In genomic region chr11:115246386-115246785, GRCm38 (mm10) we compare ENCODE assay signal across 18 mouse cellular contexts. TPM values are rescaled to one million over a fixed set of nuclear protein-coding genes. Genes with fewer than 3 reads are reported as not detected.
A peak's percentile ranks its signal among the peaks of the same experiment; 100 is the strongest.
DNase-seq lines count a peak whose midpoint lies in the region; ATAC-seq and TF ChIP-seq lines count a peak whose summit lies in the region.
"Had no signal": no experiment of that assay in that cellular context is flagged by ENCODE, and none has a peak within 500 bp of the region (broad histone marks: within the 10 kb centered on the region; RNA-seq: fewer than 3 reads in every experiment).

No protein-coding gene starts in this region.

- DNase-seq in layer of hippocampus, adult 2 months (ENCODE audit: low spot score in 2 of 2) = no peak
- no peak for DNase-seq in layer of hippocampus, postnatal 14 days (ENCODE audit: low spot score in 2 of 2)
- peak; percentile 55 to 75 for DNase-seq in cerebellum, adult 18-20 months
- no peak for DNase-seq in ovary, adult 18-20 months (ENCODE audit: low spot score)
- no peak for DNase-seq in left cerebral cortex, adult 9 months (ENCODE audit: low spot score in 2 of 2)
- DNase-seq: embryo, embryonic 11 days; forebrain, postnatal 0 days; lung, adult 18-20 months; midbrain, embryonic 14.5 days; thymus, postnatal 14 days had no signal

- peak; percentile 10; the same call in 1 of the 2 replicates for ATAC-seq in common myeloid progenitor, adult 5-6 weeks (replicated peaks; ENCODE audit: low read depth, poor library complexity, severe bottlenecking)
- ATAC-seq: activated CD4-positive, CD25-positive, alpha-beta regulatory T cell, adult 4 months had no signal

- H3K27me3 ChIP-seq in E14TG2a.4 (ENCODE audit: insufficient read depth, low read length) = peaks cover 41% of the 10 kb centered on the region

- H3K4me3 ChIP-seq in layer of hippocampus, adult 2 months = no peak overlapping the region
- H3K4me3 ChIP-seq in E14TG2a.4 (replicated peaks; ENCODE audit: low read length) = peak overlapping the region; percentile 29; the same call in 1 of the 2 replicates
- H3K4me3 ChIP-seq: hindbrain, embryonic 10.5 days; kidney, embryonic 15.5 days; limb, embryonic 15.5 days had no signal

- no peak for TF ChIP-seq CTCF in layer of hippocampus, adult 2 months (conservative IDR thresholded peaks at IDR 0.05)
- no peak for TF ChIP-seq CTCF in E14TG2a.4 (conservative IDR thresholded peaks at IDR 0.05; ENCODE audit: low read length)

- H3K4me1 ChIP-seq in E14TG2a.4 (replicated peaks; ENCODE audit: low read depth, low read length) = peaks cover 71% of the 10 kb centered on the region

- H3K27ac ChIP-seq in layer of hippocampus, adult 2 months = peak overlapping the region; percentile 32; the same call in 1 of the 2 replicates
- H3K27ac ChIP-seq: hindbrain, embryonic 10.5 days; kidney, embryonic 15.5 days; limb, embryonic 15.5 days; macrophage had no signal

- H3K36me3 ChIP-seq in E14TG2a.4 (ENCODE audit: insufficient read depth, low read length) = peaks cover 19% of the 10 kb centered on the region

- no peaks in the 10 kb centered on the region for H3K9me3 ChIP-seq in E14TG2a.4 (ENCODE audit: low read length)
- H3K9me3 ChIP-seq: hindbrain, embryonic 10.5 days; kidney, embryonic 15.5 days; limb, embryonic 15.5 days had no signal

RNA-seq across cellular contexts. Expression of gene Grin2c, which starts 20.7 kb away (rescaled TPM):
- total RNA-seq in layer of hippocampus, adult 2 months (2021) = 10 to 100 TPM; 47.4 to 47.5 TPM
- 10 to 100 TPM; 41.7 to 47.0 TPM for total RNA-seq in layer of hippocampus, postnatal 14 days (2021)
- not detected in 2 replicates for total RNA-seq in common myeloid progenitor, adult 5-6 weeks (2017)
- total RNA-seq: gastrocnemius, postnatal 4 days had no signal

RNA-seq across cellular contexts. Expression of gene Fdxr, which starts 30.5 kb away (rescaled TPM):
- 10 to 100 TPM; 22.4 to 22.5 TPM for total RNA-seq in layer of hippocampus, adult 2 months (2021)
- 10 to 100 TPM; 19.4 to 21.3 TPM for total RNA-seq in layer of hippocampus, postnatal 14 days (2021)
- 21.5 and 29.1 TPM in 2 replicates for total RNA-seq in common myeloid progenitor, adult 5-6 weeks (2017)

RNA-seq across cellular contexts. Expression of gene Fads6, which starts 51.1 kb away (rescaled TPM):
- 10 to 100 TPM; 13.2 to 15.1 TPM for total RNA-seq in layer of hippocampus, adult 2 months (2021)
- total RNA-seq in layer of hippocampus, postnatal 14 days (2021) = 10 to 100 TPM in 1 of 2 experiments, 1 to 10 TPM in 1; 10.0 to 10.2 TPM
- total RNA-seq in common myeloid progenitor, adult 5-6 weeks (2017) = 0.73 and 1.6 TPM in 2 replicates

RNA-seq across cellular contexts. Expression of gene Nat9, which starts 58.7 kb away (rescaled TPM):
- 10 to 100 TPM; 20.5 to 20.6 TPM for total RNA-seq in layer of hippocampus, adult 2 months (2021)
- 10 to 100 TPM; 19.3 to 19.9 TPM for total RNA-seq in layer of hippocampus, postnatal 14 days (2021)
- total RNA-seq in common myeloid progenitor, adult 5-6 weeks (2017) = 17.2 and 19.7 TPM in 2 replicates

RNA-seq across cellular contexts. Expression of gene Tmem104, which starts 59.1 kb away (rescaled TPM):
- 10 to 100 TPM; 18.1 to 20.1 TPM for total RNA-seq in layer of hippocampus, adult 2 months (2021)
- 10 to 100 TPM; 15.0 to 21.2 TPM for total RNA-seq in layer of hippocampus, postnatal 14 days (2021)
- total RNA-seq in common myeloid progenitor, adult 5-6 weeks (2017) = 2.2 and 3.7 TPM in 2 replicates

Comparison
In these comparisons a context has a peak if more than half of its experiments do, and no peak if none do; other contexts are left out.
1. DNase-seq: peak in cerebellum, adult 18-20 months (2 of 2); none in layer of hippocampus, adult 2 months (0 of 2), layer of hippocampus, postnatal 14 days (0 of 2), ovary, adult 18-20 months (single experiment) and left cerebral cortex, adult 9 months (0 of 2).
2. RNA of gene Grin2c, which starts 20.7 kb away (total RNA-seq): 47.4 to 47.5 TPM in layer of hippocampus, adult 2 months and 41.7 to 47.0 TPM in layer of hippocampus, postnatal 14 days; not detected in common myeloid progenitor, adult 5-6 weeks; every median in the first group is over 10 times any median in the second.